Mouse (Mus musculus) T-cell, adult 66 days (primary cell): ENCODE data around the gene Bgn. TPM values are rescaled to one million over a fixed set of nuclear protein-coding genes. Genes with fewer than 3 reads are reported as not detected.

Source experiments
- total RNA-seq, 2 experiments: library from RNA; stranded (reverse); gene quantifications; 3 replicates in 1 of 2; 4 replicates in 1 of 2; pipeline ENCODE4 v1.2.4; 2023

The Bgn gene
- total RNA-seq = not detected

DNA sequence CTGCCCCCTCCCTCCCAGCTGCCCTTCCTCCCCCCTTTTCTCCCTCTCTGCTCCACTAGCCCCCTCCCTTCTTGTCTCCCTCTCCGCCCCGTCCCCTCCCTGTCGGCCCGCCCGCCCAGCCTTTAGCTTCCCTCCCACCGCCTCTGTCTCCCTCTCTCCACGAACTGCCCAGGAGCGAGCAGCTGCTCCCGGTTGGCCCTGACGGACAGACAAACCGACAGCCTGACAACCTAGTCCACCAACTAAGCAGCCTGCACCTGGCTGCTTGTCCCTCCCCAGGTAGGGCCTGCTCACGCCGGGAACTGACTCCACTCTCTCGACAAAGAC lies at the start of gene Bgn:
Gene Bgn, plus strand, starts transcription at position 119 of the 327 bp plus-strand sequence.

DNA sequence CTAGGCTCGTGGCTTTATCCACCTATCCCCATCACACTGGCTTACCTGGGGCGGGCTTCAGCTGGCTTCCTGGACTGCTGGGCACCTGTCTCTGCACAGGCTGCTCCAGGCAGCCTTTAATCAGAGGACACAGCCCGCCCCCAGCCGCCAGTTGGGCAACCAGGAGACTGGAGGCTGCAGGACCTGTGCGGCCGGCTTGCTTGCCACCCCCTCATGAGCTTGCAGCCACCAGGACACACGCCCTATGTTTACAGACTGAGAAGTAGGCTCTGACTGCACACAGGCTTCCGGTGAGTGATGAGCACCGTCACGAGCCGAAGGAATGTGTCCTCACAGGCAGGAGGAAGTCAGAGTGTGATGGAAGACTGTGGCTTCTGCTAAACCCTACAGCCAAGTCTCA lies 48.1 kb upstream of the Bgn start, which contains the start of gene Trex2:
Gene Trex2, minus strand, starts transcription at position 93 of the 400 bp plus-strand sequence.

DNA sequence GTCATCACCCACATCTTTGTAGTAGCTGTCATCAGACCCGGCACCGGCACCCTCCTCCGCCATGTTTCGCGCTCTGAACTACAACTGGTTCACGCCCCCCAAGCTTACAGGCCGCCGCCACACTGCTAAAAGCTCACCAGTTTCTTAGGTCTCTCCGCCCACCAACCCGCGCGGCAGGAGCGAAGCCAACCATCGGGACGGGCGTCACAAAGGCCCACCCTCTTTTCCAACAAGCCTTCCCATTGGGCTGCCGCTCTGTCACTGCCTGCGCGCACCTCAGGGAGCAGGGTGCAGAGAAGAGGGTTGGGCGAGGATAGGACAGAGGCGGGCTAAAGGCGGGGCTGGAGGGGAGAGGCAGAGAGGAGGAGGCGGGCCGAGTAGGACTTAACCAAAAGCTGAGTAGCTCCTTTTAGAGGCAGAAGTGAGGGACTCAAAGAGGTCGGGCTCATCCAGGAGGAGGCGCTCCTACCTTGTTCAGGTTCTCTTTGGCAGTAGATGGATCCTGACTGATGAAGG lies 24.5 kb upstream of the Bgn start, which contains the start of gene Haus7:
Gene Haus7, minus strand, starts transcription at position 168 of the 516 bp plus-strand sequence.

Other genes starting within 250 kb of the Bgn start
- 10 to 100 TPM; 51.9 to 63.0 TPM for gene Xlr4c, start 240.5 kb upstream of the Bgn start, total RNA-seq
- not detected for gene Xlr3c, start 218.2 kb upstream of the Bgn start, total RNA-seq
- not detected for gene Xlr5a, start 190.6 kb upstream of the Bgn start, total RNA-seq
- gene Xlr5c, start 190.6 kb upstream of the Bgn start, total RNA-seq = not detected
- not detected for gene Gm45015, start 146.8 kb upstream of the Bgn start, total RNA-seq
- 10 to 100 TPM; 37.8 to 41.5 TPM for gene Zfp275, start 141.0 kb upstream of the Bgn start, total RNA-seq
- not detected for gene Gm18336, start 84.9 kb upstream of the Bgn start, total RNA-seq
- gene Zfp92, start 72.5 kb upstream of the Bgn start, total RNA-seq = not detected
- not detected for gene Trex2, start 48.3 kb upstream of the Bgn start, total RNA-seq
- gene Haus7, start 24.6 kb upstream of the Bgn start, total RNA-seq = 10 to 100 TPM; 19.3 to 21.8 TPM
- not detected for gene Atp2b3, start 19.5 kb downstream of the Bgn start, total RNA-seq
- under 1 TPM; 0.38 to 0.41 TPM for gene Dusp9, start 155.8 kb downstream of the Bgn start, total RNA-seq
- gene Pnck, start 176.5 kb downstream of the Bgn start, total RNA-seq = under 1 TPM; 0.61 to 0.68 TPM
- gene Slc6a8, start 189.5 kb downstream of the Bgn start, total RNA-seq = 1 to 10 TPM; 1.5 to 3.8 TPM
- gene Bcap31, start 232.6 kb downstream of the Bgn start, total RNA-seq = 100 to 1,000 TPM; 107 to 109 TPM
- gene Abcd1, start 233.0 kb downstream of the Bgn start, total RNA-seq = 10 to 100 TPM; 29.4 to 33.9 TPM